Mouse (Mus musculus) neural tube, embryonic 14.5 days (tissue): ENCODE results near the gene Ahsa1. TPM values are rescaled to one million over a fixed set of nuclear protein-coding genes. Genes with fewer than 3 reads are reported as not detected.

ENCODE experiments used
- ATAC-seq: fragments of 200-750 bp; cut with Nextera tagmentation; 2 replicates; pipeline ENCODE4 v1.8.0; 2017; ENCODE audit warnings: low read depth, mild to moderate bottlenecking, moderate TSS enrichment, moderate library complexity
- H3K27ac ChIP-seq: fragments of 300-500 bp; sonication (generic); 2 replicates; pipeline ENCODE4 v1.5.1; 2014; ENCODE audit warnings: low read depth, mild to moderate bottlenecking, control low read depth, low read length, moderate library complexity, mixed read lengths
- H3K27me3 ChIP-seq: fragments of 300-500 bp; sonication (generic); 2 replicates; pipeline ENCODE4 v1.6.1; 2014; ENCODE audit warnings: low read length; ENCODE audit not compliant: control insufficient read depth, insufficient read depth
- H3K36me3 ChIP-seq: fragments of 300-500 bp; sonication (generic); 2 replicates; pipeline ENCODE4 v1.6.1; 2014; ENCODE audit warnings: low read length, mixed read lengths; ENCODE audit not compliant: control insufficient read depth, insufficient read depth
- H3K4me1 ChIP-seq: fragments of 300-500 bp; sonication (generic); 2 replicates; pipeline ENCODE4 v1.6.1; 2014; ENCODE audit warnings: low read length; ENCODE audit not compliant: control insufficient read depth, insufficient read depth
- H3K4me2 ChIP-seq: fragments of 300-500 bp; sonication (generic); 2 replicates; pipeline ENCODE4 v1.6.1; 2014; ENCODE audit warnings: mild to moderate bottlenecking, low read depth, low read length, control low read depth
- H3K4me3 ChIP-seq: fragments of 300-500 bp; sonication (generic); 2 replicates; pipeline ENCODE4 v1.5.1; 2014; ENCODE audit warnings: low read depth, low read length, control low read depth, mixed read lengths
- H3K9ac ChIP-seq: fragments of 300-500 bp; sonication (generic); replicated peaks from 2 replicates; pipeline ENCODE4 v1.6.1; 2014; ENCODE audit warnings: low read depth, mild to moderate bottlenecking, control low read depth, low read length, mixed read lengths
- H3K9me3 ChIP-seq: fragments of 300-500 bp; sonication (generic); 2 replicates; pipeline ENCODE4 v1.6.1; 2016; ENCODE audit warnings: low read length; ENCODE audit not compliant: control insufficient read depth
- WGBS: fragments of 180-500 bp; shearing (Covaris S2); extraction: QIAGEN DNeasy Blood & Tissue Kit; methylation state at CpG from one replicate; pipeline ENCODE4 v1.1.7; 2014; 5-methylcytosine and 5-hydroxymethylcytosine counted together
- microRNA-seq: library from miRNA; unstranded; fragments of <30 nt; microRNA quantifications from one replicate; pipeline ENCODE4, GENCODE M21; 2016
- polyA plus RNA-seq: library from polyadenylated mRNA; unstranded; fragments of >200 nt; fragmentation: Nextera tagmentation; extraction: Ambion mirVana; gene quantifications from 2 replicates; pipeline ENCODE4 v1.2.1, GENCODE M21; 2014

Gene Ahsa1
- polyA plus RNA-seq, 1 experiment from 2014 or later: 172 TPM

GRCm38 (mm10) chr12:87319229-87319628, 53.0 kb downstream of the Ahsa1 start:
- Histone ChIP-seq H3K9me3 (no peaks in the 10 kb centered on the region), H3K27ac (no peak overlapping the region), H3K4me1 (no peaks in the 10 kb centered on the region), H3K4me3 (no peak overlapping the region), H3K9ac (no peak overlapping the region), H3K27me3 (no peaks in the 10 kb centered on the region), H3K36me3 (no peaks in the 10 kb centered on the region), H3K4me2 (no peak overlapping the region)
- ATAC-seq: no peak
- WGBS: 95% methylated on average over 3 of the region's 3 CpGs

Small RNA genes within 50 kb of the gene (microRNA-seq; reads per million reads assigned to microRNA genes)
- gene Gm47293: not detected

Other genes with a start within 250 kb of the Ahsa1 start
- 10.7 and 15.8 TPM in 2 replicates for gene Tmem63c, start 245.1 kb upstream of the Ahsa1 start, polyA plus RNA-seq
- gene Ngb, start 163.9 kb upstream of the Ahsa1 start, polyA plus RNA-seq: 2.3 and 3.6 TPM in 2 replicates
- 33.0 and 39.2 TPM in 2 replicates for gene Gstz1, start 119.3 kb upstream of the Ahsa1 start, polyA plus RNA-seq
- gene Pomt2, start 118.5 kb upstream of the Ahsa1 start, polyA plus RNA-seq: 14.4 and 16.9 TPM in 2 replicates
- gene Samd15, start 66.8 kb upstream of the Ahsa1 start, polyA plus RNA-seq: 2.6 and 3.2 TPM in 2 replicates
- 6.5 and 8.8 TPM in 2 replicates for gene Tmed8, start 66.0 kb upstream of the Ahsa1 start, polyA plus RNA-seq
- gene Noxred1, start 27.7 kb upstream of the Ahsa1 start, polyA plus RNA-seq: 1.2 and 2.3 TPM in 2 replicates
- gene Vipas39, start 223 bp upstream of the Ahsa1 start, polyA plus RNA-seq: 61.6 and 67.8 TPM in 2 replicates
- 0.37 and 0.44 TPM in 2 replicates for gene Ism2, start 33.2 kb downstream of the Ahsa1 start, polyA plus RNA-seq
- 70.5 and 81.8 TPM in 2 replicates for gene Sptlc2, start 121.9 kb downstream of the Ahsa1 start, polyA plus RNA-seq
- 212 and 251 TPM in 2 replicates for gene Slirp, start 177.4 kb downstream of the Ahsa1 start, polyA plus RNA-seq
- gene Alkbh1, start 177.5 kb downstream of the Ahsa1 start, polyA plus RNA-seq: 38.1 and 40.4 TPM in 2 replicates
- gene Snw1, start 205.8 kb downstream of the Ahsa1 start, polyA plus RNA-seq: 101 and 112 TPM in 2 replicates
- not detected in 2 replicates for gene Gm5788, start 228.2 kb downstream of the Ahsa1 start, polyA plus RNA-seq
- gene Gm8300, start 247.8 kb downstream of the Ahsa1 start, polyA plus RNA-seq: not detected in 2 replicates